Mouse (Mus musculus): ENCODE results near the gene Ankub1.

Gene Ankub1

GRCm38 (mm10) chr3:57637596-57637995 lies 55.0 kb downstream of the Ankub1 start:
- DNase-seq = no peak

- DNase-seq = no peak
These were observed 57.7 kb downstream of the Ankub1 start for GRCm38 (mm10) chr3:57634763-57635487.

GRCm38 (mm10) chr3:57626954-57627513 lies 65.6 kb downstream of the Ankub1 start:
- no peak for DNase-seq

GRCm38 (mm10) chr3:57625275-57625997 lies 67.2 kb downstream of the Ankub1 start:
- DNase-seq = peak; percentile 49 to 56

- no peak for DNase-seq
These were observed 72.9 kb downstream of the Ankub1 start for GRCm38 (mm10) chr3:57619718-57620117.

- no peak for DNase-seq
These were observed 76.9 kb downstream of the Ankub1 start for GRCm38 (mm10) chr3:57615652-57616051.

- DNase-seq = no peak
These were observed 80.1 kb downstream of the Ankub1 start for GRCm38 (mm10) chr3:57612430-57612997.

GRCm38 (mm10) chr3:57611776-57612175 lies 80.8 kb downstream of the Ankub1 start:
- DNase-seq = no peak

Data from B cell, adult 2 months (primary cell).